Mouse (Mus musculus) myocyte (in vitro differentiated cells): ENCODE results near the gene Ifi211. TPM values are rescaled to one million over a fixed set of nuclear protein-coding genes. Genes with fewer than 3 reads are reported as not detected.
"Not testable (repeated sequence)": the region's sequence is repeated elsewhere in the genome, so short reads cannot be mapped to it uniquely, and the experiment has no call there.

Source experiments
- H3K27me3 ChIP-seq: one replicate; pipeline ENCODE4 v1.6.1; 2011; ENCODE audit not compliant: control insufficient read depth, insufficient read depth, insufficient read length
- H3K36me3 ChIP-seq: one replicate; pipeline ENCODE4 v1.6.1; 2011; ENCODE audit not compliant: control insufficient read depth, insufficient read depth
- H3K4me2 ChIP-seq: one replicate; pipeline ENCODE4 v1.6.1; 2011; ENCODE audit warnings: low read depth, control low read depth
- H3K4me3 ChIP-seq: one replicate; pipeline ENCODE4 v1.5.1; 2011; ENCODE audit warnings: mild to moderate bottlenecking, control low read depth, moderate library complexity
- H3K79me2 ChIP-seq: one replicate; pipeline ENCODE4 v1.6.1; 2011; ENCODE audit not compliant: control insufficient read depth, insufficient read depth
- H3ac ChIP-seq: one replicate; pipeline ENCODE4 v1.6.1; 2011; ENCODE audit not compliant: control insufficient read depth, insufficient read length
- CEBPB ChIP-seq: IDR thresholded peaks from 2 replicates; pipeline ENCODE4 v1.6.1; 2011; ENCODE audit warnings: mild to moderate bottlenecking, moderate library complexity; ENCODE audit not compliant: poor library complexity, insufficient read depth, severe bottlenecking
- E2F4 ChIP-seq: IDR thresholded peaks from one replicate; pipeline ENCODE4 v1.6.1; 2011; ENCODE audit warnings: mild to moderate bottlenecking, control low read depth, moderate library complexity; ENCODE audit not compliant: insufficient read depth
- MAX ChIP-seq: IDR thresholded peaks from one replicate; pipeline ENCODE4 v1.6.1; 2011; ENCODE audit warnings: low read depth, mild to moderate bottlenecking, control low read depth
- MYOD1 ChIP-seq, 3 experiments: IDR thresholded peaks; one replicate each; pipeline ENCODE4 v1.6.1; 2011; ENCODE audit warnings: control low read depth in 2 of 3, low read depth in 2 of 3, mild to moderate bottlenecking in 2 of 3, moderate library complexity in 1 of 3; ENCODE audit not compliant: insufficient read length in 2 of 3, control insufficient read depth in 1 of 3
- MYOG ChIP-seq, 3 experiments: IDR thresholded peaks; one replicate each; pipeline ENCODE4 v1.6.1; 2011; ENCODE audit warnings: control low read depth in 2 of 3, low read depth in 2 of 3, mild to moderate bottlenecking in 2 of 3; ENCODE audit not compliant: insufficient read length in 2 of 3, control insufficient read depth in 1 of 3, insufficient read depth in 1 of 3
- POLR2A ChIP-seq: IDR thresholded peaks from one replicate; pipeline ENCODE4 v1.6.1; 2011; ENCODE audit warnings: low read depth, mild to moderate bottlenecking, control low read depth, moderate library complexity; ENCODE audit not compliant: insufficient read length
- POLR2AphosphoS2 ChIP-seq: IDR thresholded peaks from one replicate; pipeline ENCODE4 v1.6.1; 2011; ENCODE audit warnings: low read depth, control low read depth; ENCODE audit not compliant: insufficient read length
- REST ChIP-seq: IDR thresholded peaks from one replicate; pipeline ENCODE4 v1.6.1; 2011; ENCODE audit warnings: mild to moderate bottlenecking, control low read depth, moderate library complexity; ENCODE audit not compliant: insufficient read depth, insufficient read length
- SRF ChIP-seq: IDR thresholded peaks from one replicate; pipeline ENCODE4 v1.6.1; 2011; ENCODE audit warnings: low read depth; ENCODE audit not compliant: control insufficient read depth, insufficient read length
- TCF12 ChIP-seq: IDR thresholded peaks from one replicate; pipeline ENCODE4 v1.6.1; 2011; ENCODE audit warnings: mild to moderate bottlenecking, control low read depth; ENCODE audit not compliant: poor library complexity, insufficient read depth, severe bottlenecking
- TCF3 ChIP-seq: IDR thresholded peaks from one replicate; pipeline ENCODE4 v1.6.1; 2011; ENCODE audit warnings: low read depth, control low read depth; ENCODE audit not compliant: insufficient read length
- USF1 ChIP-seq: IDR thresholded peaks from one replicate; pipeline ENCODE4 v1.6.1; 2011; ENCODE audit warnings: low read depth, mild to moderate bottlenecking, control low read depth, moderate library complexity
- polyA plus RNA-seq: library from polyadenylated mRNA; unstranded; fragments of >200 nt; fragmentation: generic; extraction: Trizol; gene quantifications from one replicate; pipeline ENCODE4 v1.2.1, GENCODE M21; 2012; ENCODE audit warnings: missing spikeins

Ifi211 gene
- polyA plus RNA-seq, 1 experiment: 1.9 TPM

- peak within 1 kb of the TSS; percentile 57 for H3K4me2 ChIP-seq
- not testable (repeated sequence) for H3K4me3 ChIP-seq, H3K27me3 ChIP-seq
These were observed 29.3 kb upstream of the Ifi211 start, which contains the start of the genes Mndal and Ifi203 for GRCm38 (mm10) chr1:173941924-173942779. TSS of gene Mndal (minus strand) at chr1:173942491. TSS of gene Ifi203 (minus strand) at chr1:173942672.

GRCm38 (mm10) chr1:173941522-173941921 is 28.7 kb upstream of the Ifi211 start:
- H3K4me3 ChIP-seq: not testable (repeated sequence)
- H3K4me2 ChIP-seq: peak overlapping the region; percentile 52

More at GRCm38 (mm10) chr1:173941924-173942779, 29.3 kb upstream of the Ifi211 start, which contains the start of the genes Mndal and Ifi203:
- not testable (repeated sequence) for H3K36me3 ChIP-seq, H3K79me2 ChIP-seq, H3ac ChIP-seq

DNA sequence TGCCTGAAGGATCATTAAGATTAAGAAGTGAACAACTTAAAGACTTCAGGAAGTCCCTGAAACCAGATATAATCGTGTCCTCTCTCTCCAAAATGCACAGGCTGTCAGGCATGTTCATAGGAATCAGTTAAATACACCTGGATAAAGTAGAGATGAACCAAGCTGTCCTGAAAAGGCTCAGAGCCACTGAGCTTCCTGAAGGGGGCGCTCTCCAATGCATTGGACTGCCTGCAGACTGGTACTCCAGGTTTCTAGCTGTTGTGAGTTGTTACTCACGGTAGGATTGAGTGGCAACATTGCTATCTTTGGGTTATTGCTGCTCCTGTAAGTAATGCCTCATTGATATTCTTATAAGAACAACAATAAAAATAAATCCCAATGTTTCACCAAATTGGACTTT is 6.4 kb upstream of the Ifi211 start:
- not testable (repeated sequence) for H3K79me2 ChIP-seq, H3K4me3 ChIP-seq, H3K36me3 ChIP-seq, H3K27me3 ChIP-seq, H3ac ChIP-seq, H3K4me2 ChIP-seq

More at GRCm38 (mm10) chr1:173941522-173941921, 28.7 kb upstream of the Ifi211 start:
- not testable (repeated sequence) for H3K27me3 ChIP-seq, H3K36me3 ChIP-seq, H3K79me2 ChIP-seq, H3ac ChIP-seq

DNA sequence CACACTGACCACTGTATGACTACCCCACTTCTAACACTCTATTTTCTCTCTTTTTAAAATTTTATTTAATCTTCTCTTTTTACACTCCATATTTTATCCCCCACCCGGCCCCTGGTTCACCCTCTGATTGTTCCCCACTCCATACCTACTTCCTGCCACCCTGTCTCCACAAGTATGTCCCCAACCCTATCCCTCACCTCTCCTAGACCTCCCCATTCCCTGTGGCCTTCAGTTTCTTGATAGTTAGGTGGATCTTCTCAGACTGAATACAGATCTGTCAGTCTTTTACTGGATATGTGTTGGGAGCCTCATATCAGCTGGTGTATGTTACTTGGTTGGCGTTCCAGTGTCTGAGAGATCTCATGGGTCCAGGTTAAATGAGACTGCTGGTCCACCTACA is 1.7 kb upstream of the Ifi211 start:
- H3K36me3 ChIP-seq: no peaks in the 10 kb centered on the region
- H3ac ChIP-seq: no peak overlapping the region
- peak overlapping the region; percentile 70 for H3K4me2 ChIP-seq
- TF ChIP-seq MAX (no peak), MYOG (IDR thresholded peaks at IDR 0.05; ENCODE audit: control insufficient read depth in 1 of 3, insufficient read depth in 1 of 3, insufficient read length in 2 of 3, low read depth in 2 of 3) (no peak), USF1 (no peak), REST (no peak), POLR2AphosphoS2 (no peak), E2F4 (no peak), TCF12 (no peak), MYOD1 (IDR thresholded peaks at IDR 0.05; ENCODE audit: control insufficient read depth in 1 of 3, insufficient read length in 2 of 3, low read depth in 2 of 3) (no peak), SRF (no peak), CEBPB (no peak), TCF3 (no peak), POLR2A (no peak)
- H3K4me3 ChIP-seq: no peak overlapping the region
- no peaks in the 10 kb centered on the region for H3K27me3 ChIP-seq
- peaks cover 21% of the 10 kb centered on the region for H3K79me2 ChIP-seq

DNA sequence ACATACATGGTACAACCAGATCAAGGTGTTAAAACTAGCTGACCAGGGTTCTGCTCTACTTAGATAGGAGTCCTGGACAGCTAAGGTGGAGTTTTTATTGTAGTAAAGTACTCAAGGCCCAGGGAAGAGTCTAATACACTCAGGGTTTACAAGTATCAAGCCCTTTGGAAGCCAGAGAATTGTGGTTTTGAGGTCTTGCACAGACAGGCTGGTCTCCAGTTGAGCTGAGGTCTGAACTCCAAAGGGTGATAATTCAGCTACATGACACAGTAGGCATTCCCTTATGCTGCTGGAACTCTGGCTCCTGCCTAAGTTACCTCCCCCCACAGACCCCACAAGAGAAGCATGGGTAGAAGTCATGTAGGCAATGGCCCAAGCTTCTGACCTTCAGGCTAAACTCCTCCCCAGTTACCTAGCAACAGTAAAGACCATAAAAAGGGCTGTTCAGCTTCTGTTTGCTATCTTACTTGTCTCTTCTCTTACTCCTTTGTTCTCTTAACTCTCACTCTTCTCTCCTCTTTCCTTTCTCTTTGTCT is 478 bp upstream of the Ifi211 start:
- H3K27me3 ChIP-seq, H3ac ChIP-seq, H3K36me3 ChIP-seq: not testable (repeated sequence)
- Histone ChIP-seq H3K4me2 (peak overlapping the region; percentile 70), H3K4me3 (peak overlapping the region; percentile 29), H3K79me2 (peaks cover 21% of the 10 kb centered on the region)

DNA sequence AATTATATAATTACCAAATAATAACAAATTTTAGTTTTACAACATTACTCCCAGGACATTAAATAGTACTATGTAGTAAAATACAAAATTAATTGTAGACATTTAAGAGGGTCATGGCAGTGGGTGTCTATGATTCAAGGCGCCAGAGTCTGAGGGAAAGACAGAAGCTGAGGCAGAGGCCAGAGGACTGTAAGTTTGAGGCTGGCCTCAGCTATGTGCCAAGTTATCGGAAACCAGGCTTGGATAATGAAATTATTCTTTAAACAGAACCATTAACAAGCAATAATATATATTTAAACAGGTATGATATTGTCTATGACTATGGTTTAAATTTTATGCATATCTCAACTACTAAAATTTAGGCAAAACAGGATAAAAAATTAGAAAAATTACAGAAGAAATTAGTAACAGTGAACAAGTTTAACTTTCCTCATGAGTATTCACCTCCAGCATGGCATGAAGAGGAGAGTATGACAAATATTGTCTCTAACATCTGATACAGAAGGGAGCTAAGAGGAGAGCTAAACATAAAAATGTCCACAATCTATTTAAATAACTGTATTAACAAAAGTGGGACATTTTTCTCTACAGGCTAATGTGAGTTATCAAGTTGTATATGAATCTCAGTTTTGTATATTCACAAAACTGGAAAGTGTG is 910 bp downstream of the Ifi211 start:
- no peak overlapping the region for H3ac ChIP-seq
- TF ChIP-seq USF1 (no peak), REST (no peak), MYOD1 (IDR thresholded peaks at IDR 0.05; ENCODE audit: control insufficient read depth in 1 of 3, insufficient read length in 2 of 3, low read depth in 2 of 3) (no peak), MYOG (IDR thresholded peaks at IDR 0.05; ENCODE audit: control insufficient read depth in 1 of 3, insufficient read depth in 1 of 3, insufficient read length in 2 of 3, low read depth in 2 of 3) (no peak), MAX (no peak), POLR2AphosphoS2 (no peak), POLR2A (no peak), SRF (no peak), TCF12 (no peak), CEBPB (no peak), TCF3 (no peak), E2F4 (no peak)
- no peaks in the 10 kb centered on the region for H3K36me3 ChIP-seq
- no peaks in the 10 kb centered on the region for H3K27me3 ChIP-seq
- peaks cover 21% of the 10 kb centered on the region for H3K79me2 ChIP-seq
- peak overlapping the region; percentile 70 for H3K4me2 ChIP-seq
- peak overlapping the region; percentile 29 for H3K4me3 ChIP-seq

- not testable (repeated sequence) for H3ac ChIP-seq, H3K36me3 ChIP-seq, H3K27me3 ChIP-seq, H3K4me3 ChIP-seq, H3K4me2 ChIP-seq
- H3K79me2 ChIP-seq: peaks cover 21% of the 10 kb centered on the region
These were observed 4.5 kb downstream of the Ifi211 start for GRCm38 (mm10) chr1:173908390-173908789.

DNA sequence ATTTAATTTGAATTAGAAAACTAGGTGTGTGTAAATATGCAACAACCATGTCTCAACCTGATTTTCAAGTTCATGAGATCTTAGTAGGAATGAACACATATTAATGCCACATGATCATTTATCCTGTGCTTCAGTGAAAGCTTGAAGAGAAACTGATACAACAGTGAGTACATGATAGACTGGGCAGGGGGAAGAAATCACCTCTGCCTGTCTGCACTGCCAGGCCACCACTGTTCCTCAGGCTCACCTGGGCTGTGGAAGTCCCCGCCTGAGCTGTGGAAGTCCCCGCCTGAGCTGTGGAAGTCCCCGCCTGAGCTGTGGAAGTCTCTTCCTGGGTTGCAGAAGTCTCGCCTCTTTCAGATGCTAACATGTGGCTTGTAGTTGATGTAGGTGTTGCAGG is 7.0 kb downstream of the Ifi211 start:
- not testable (repeated sequence) for H3K36me3 ChIP-seq, H3K27me3 ChIP-seq, H3K4me3 ChIP-seq, H3K4me2 ChIP-seq, H3ac ChIP-seq, H3K79me2 ChIP-seq

- H3K4me2 ChIP-seq, H3ac ChIP-seq, H3K27me3 ChIP-seq, H3K4me3 ChIP-seq, H3K79me2 ChIP-seq, H3K36me3 ChIP-seq: not testable (repeated sequence)
These were observed 23.1 kb downstream of the Ifi211 start for GRCm38 (mm10) chr1:173889741-173890140.
